Mouse (Mus musculus): ENCODE measurements at regions not wholly inside any gene's neighbourhood (a gene's known extent, or its start where the extent isn't known, plus 50 kb on each side); places are given as distances from the start of the nearest gene placed in this dataset.
"Not testable (repeated sequence)": the region's sequence is repeated elsewhere in the genome, so short reads cannot be mapped to it uniquely, and the experiment has no call there.

GRCm38 (mm10) chr17:16951092-16952016 is 112.6 kb upstream of the Zfp960 start:
- Histone ChIP-seq H3K27ac (ENCODE audit: control insufficient read depth, low read depth, low read length) (peak overlapping the region; percentile 64), H3K4me3 (ENCODE audit: control insufficient read depth in 1 of 2, insufficient read depth in 1 of 2, low read depth in 2 of 2, low read length in 2 of 2) (peak overlapping the region; percentile 64 to 91), H3K79me2 (ENCODE audit: control insufficient read depth, insufficient read depth, low read length, poor library complexity) (peaks cover 11% of the 10 kb centered on the region; the same call in 1 of the 2 replicates), H3K9ac (ENCODE audit: control insufficient read depth, low read depth, low read length, poor library complexity, severe bottlenecking) (peak overlapping the region; percentile 51)
- TF ChIP-seq ELF1 (IDR thresholded peaks at IDR 0.05; ENCODE audit: low read depth, low read length) (peak; percentile 83), NELFE (IDR thresholded peaks at IDR 0.05; ENCODE audit: low read depth, low read length) (peak; percentile 30), POLR2A (IDR thresholded peaks at IDR 0.05; ENCODE audit: control insufficient read depth in 1 of 2, insufficient read depth in 1 of 2, low read depth in 1 of 2, low read length in 2 of 2, poor library complexity in 1 of 2) (peak in 1 of 2 experiments; percentile 53; a peak in 2 of 4 replicates), CHD2 (IDR thresholded peaks at IDR 0.05; ENCODE audit: low read length) (peak; percentile 81), HCFC1 (IDR thresholded peaks at IDR 0.05; ENCODE audit: low read depth, low read length) (peak; percentile 80), KAT2A (conservative IDR thresholded peaks at IDR 0.05; ENCODE audit: low read depth, low read length) (peak; percentile 53), TBP (IDR thresholded peaks at IDR 0.05; ENCODE audit: low read depth, low read length) (peak; percentile 67), SIN3A (IDR thresholded peaks at IDR 0.05; ENCODE audit: low read length) (peak; percentile 57)
- DNase-seq (ENCODE audit: low read depth, low spot score): peak; percentile 97
- H3K9me3 ChIP-seq (replicated peaks; ENCODE audit: insufficient read depth, low read length); H3K36me3 ChIP-seq (ENCODE audit: control insufficient read depth in 1 of 2, insufficient read depth in 2 of 2, low read length in 2 of 2); H3K4me1 ChIP-seq (ENCODE audit: control insufficient read depth in 1 of 2, insufficient read depth in 2 of 2, low read length in 2 of 2); H3K27me3 ChIP-seq (ENCODE audit: control insufficient read depth in 1 of 2, insufficient read depth in 2 of 2, low read length in 2 of 2): not testable (repeated sequence)

DNA sequence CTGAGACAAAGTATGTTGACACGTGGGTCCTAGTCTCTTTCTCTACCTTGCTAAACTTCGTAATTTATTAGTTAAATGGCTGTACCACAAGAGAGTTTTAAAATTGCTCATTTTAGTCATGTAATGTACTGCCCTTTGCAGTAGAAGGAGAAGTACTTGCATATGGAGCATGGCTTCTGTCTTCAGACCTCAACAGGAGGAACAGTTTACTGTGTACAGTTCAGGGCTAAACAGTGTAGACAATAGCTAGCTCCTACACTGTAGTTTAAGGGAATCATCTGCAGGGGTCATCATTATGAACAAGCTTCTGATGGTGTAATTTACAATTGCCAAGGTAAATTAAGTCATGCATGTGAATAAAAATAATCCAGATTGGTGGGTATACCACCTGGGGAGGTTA is 111.8 kb upstream of the Zfp960 start:
- H3K9me3 ChIP-seq (replicated peaks; ENCODE audit: insufficient read depth, low read length); H3K4me1 ChIP-seq (ENCODE audit: control insufficient read depth in 1 of 2, insufficient read depth in 2 of 2, low read length in 2 of 2); H3K36me3 ChIP-seq (ENCODE audit: control insufficient read depth in 1 of 2, insufficient read depth in 2 of 2, low read length in 2 of 2); H3K27ac ChIP-seq (ENCODE audit: control insufficient read depth, low read depth, low read length); H3K27me3 ChIP-seq (ENCODE audit: control insufficient read depth in 1 of 2, insufficient read depth in 2 of 2, low read length in 2 of 2): not testable (repeated sequence)
- peak; percentile 32 for DNase-seq (ENCODE audit: low read depth, low spot score)
- 0 out of 2 replicates have a peak, but pooled peaks have one; percentile 4 for TF ChIP-seq MXI1 (IDR thresholded peaks at IDR 0.05; ENCODE audit: low read depth, low read length)
- peak overlapping the region in 1 of 2 experiments; percentile 91; a peak in 2 of 4 replicates for H3K4me3 ChIP-seq (ENCODE audit: control insufficient read depth in 1 of 2, insufficient read depth in 1 of 2, low read depth in 2 of 2, low read length in 2 of 2)
- H3K9ac ChIP-seq (ENCODE audit: control insufficient read depth, low read depth, low read length, poor library complexity, severe bottlenecking): peak overlapping the region; percentile 51
- H3K79me2 ChIP-seq (ENCODE audit: control insufficient read depth, insufficient read depth, low read length, poor library complexity): peaks cover 11% of the 10 kb centered on the region; the same call in 1 of the 2 replicates

- not testable (repeated sequence) for DNase-seq (ENCODE audit: low read depth, low spot score); H3K79me2 ChIP-seq (ENCODE audit: control insufficient read depth, insufficient read depth, low read length, poor library complexity); H3K9ac ChIP-seq (ENCODE audit: control insufficient read depth, low read depth, low read length, poor library complexity, severe bottlenecking); H3K27ac ChIP-seq (ENCODE audit: control insufficient read depth, low read depth, low read length); H3K4me3 ChIP-seq (ENCODE audit: control insufficient read depth in 1 of 2, insufficient read depth in 1 of 2, low read depth in 2 of 2, low read length in 2 of 2); H3K4me1 ChIP-seq (ENCODE audit: control insufficient read depth in 1 of 2, insufficient read depth in 2 of 2, low read length in 2 of 2); H3K36me3 ChIP-seq (ENCODE audit: control insufficient read depth in 1 of 2, insufficient read depth in 2 of 2, low read length in 2 of 2); H3K9me3 ChIP-seq (replicated peaks; ENCODE audit: insufficient read depth, low read length); H3K27me3 ChIP-seq (ENCODE audit: control insufficient read depth in 1 of 2, insufficient read depth in 2 of 2, low read length in 2 of 2)
These were observed 66.7 kb upstream of the Zfp960 start for GRCm38 (mm10) chr17:16997241-16997640.

Measured in MEL (cell line).